Comparison of ENCODE assay signal across 10 mouse cellular contexts in genomic region chr11:32250880-32251763, GRCm38 (mm10). TPM values are rescaled to one million over a fixed set of nuclear protein-coding genes. Genes with fewer than 3 reads are reported as not detected.
DNase-seq lines count a peak whose midpoint lies in the region; ATAC-seq and TF ChIP-seq lines count a peak whose summit lies in the region.
"Had no signal": no experiment of that assay in that cellular context is flagged by ENCODE, and none has a peak within 500 bp of the region (broad histone marks: within the 10 kb centered on the region; RNA-seq: fewer than 3 reads in every experiment).

No protein-coding gene starts in this region.

- no peak overlapping the region for H3K9ac ChIP-seq in forebrain, embryonic 11.5 days (ENCODE audit: low read length)
- H3K9ac ChIP-seq in forebrain, embryonic 14.5 days (ENCODE audit: low read length) = no peak overlapping the region
- H3K9ac ChIP-seq in liver, embryonic 14.5 days (replicated peaks) = peak overlapping the region; percentile 74
- H3K9ac ChIP-seq in stomach, postnatal 0 days (ENCODE audit: low read length) = no peak overlapping the region
- no peak overlapping the region for H3K9ac ChIP-seq in hindbrain, embryonic 13.5 days

- H3K27ac ChIP-seq in forebrain, embryonic 11.5 days (ENCODE audit: low read depth, low read length) = peak overlapping the region; percentile 2; the same call in 1 of the 2 replicates
- H3K27ac ChIP-seq in forebrain, embryonic 14.5 days (ENCODE audit: low read depth, low read length) = no peak overlapping the region
- H3K27ac ChIP-seq in liver, embryonic 14.5 days = peak overlapping the region; percentile 100
- H3K27ac ChIP-seq in stomach, postnatal 0 days (replicated peaks) = no peak overlapping the region
- no peak overlapping the region for H3K27ac ChIP-seq in hindbrain, embryonic 13.5 days
- H3K27ac ChIP-seq: left cerebral cortex, adult 2 months had no signal

- no peaks in the 10 kb centered on the region for H3K27me3 ChIP-seq in forebrain, embryonic 11.5 days (ENCODE audit: control insufficient read depth, insufficient read depth, low read length)
- no peaks in the 10 kb centered on the region for H3K27me3 ChIP-seq in forebrain, embryonic 14.5 days (replicated peaks; ENCODE audit: control insufficient read depth, insufficient read depth, low read length)
- no peaks in the 10 kb centered on the region for H3K27me3 ChIP-seq in liver, embryonic 14.5 days (ENCODE audit: control insufficient read depth, insufficient read depth, low read length)
- H3K27me3 ChIP-seq in stomach, postnatal 0 days (ENCODE audit: control insufficient read depth, insufficient read depth, low read length) = no peaks in the 10 kb centered on the region
- no peaks in the 10 kb centered on the region for H3K27me3 ChIP-seq in hindbrain, embryonic 13.5 days

- H3K4me2 ChIP-seq in forebrain, embryonic 11.5 days (ENCODE audit: low read depth, low read length, severe bottlenecking) = no peak overlapping the region
- no peak overlapping the region for H3K4me2 ChIP-seq in forebrain, embryonic 14.5 days (ENCODE audit: low read length)
- peak overlapping the region; percentile 57 for H3K4me2 ChIP-seq in liver, embryonic 14.5 days (ENCODE audit: low read depth)
- no peak overlapping the region for H3K4me2 ChIP-seq in stomach, postnatal 0 days (replicated peaks; ENCODE audit: low read depth)
- H3K4me2 ChIP-seq in hindbrain, embryonic 13.5 days = no peak overlapping the region

- TF ChIP-seq EP300 in liver, embryonic 14.5 days (IDR thresholded peaks at IDR 0.05; ENCODE audit: low read depth) = peak; percentile 100
- TF ChIP-seq EP300 in stomach, postnatal 0 days (optimal IDR thresholded peaks at IDR 0.05) = no peak

- ATAC-seq in forebrain, embryonic 11.5 days (replicated peaks; ENCODE audit: low FRiP score) = no peak
- no peak for ATAC-seq in forebrain, embryonic 14.5 days
- peak; percentile 99 for ATAC-seq in liver, embryonic 14.5 days (ENCODE audit: insufficient read depth)
- peak; percentile 94 for ATAC-seq in stomach, postnatal 0 days (ENCODE audit: low FRiP score, low TSS enrichment)
- ATAC-seq in hindbrain, embryonic 13.5 days (ENCODE audit: low FRiP score) = no peak

- no peak for DNase-seq in forebrain, embryonic 11.5 days (ENCODE audit: low spot score)
- DNase-seq in forebrain, embryonic 14.5 days (ENCODE audit: low spot score) = no peak
- DNase-seq in spleen, adult 12 weeks (ENCODE audit: low spot score) = peak; percentile 65
- no peak for DNase-seq in spleen, adult 18-20 months
- peak; percentile 97 to 99 (median 98) for DNase-seq in liver, embryonic 14.5 days (ENCODE audit: low read depth in 3 of 3, low spot score in 3 of 3)
- peak; percentile 42 for DNase-seq in stomach, postnatal 0 days (ENCODE audit: low spot score)
- no peak for DNase-seq in right cerebral cortex, postnatal 14 days
- DNase-seq: gastrocnemius, postnatal 36 days had no signal

- H3K36me3 ChIP-seq in forebrain, embryonic 11.5 days (ENCODE audit: control insufficient read depth, insufficient read depth, low read length) = no peaks in the 10 kb centered on the region; the same call in 1 of the 2 replicates
- peaks cover 65% of the 10 kb centered on the region for H3K36me3 ChIP-seq in forebrain, embryonic 14.5 days (ENCODE audit: control insufficient read depth, insufficient read depth, low read length)
- H3K36me3 ChIP-seq in liver, embryonic 14.5 days (replicated peaks; ENCODE audit: control insufficient read depth, insufficient read depth, low read depth) = peaks cover 72% of the 10 kb centered on the region
- peaks cover 8% of the 10 kb centered on the region for H3K36me3 ChIP-seq in stomach, postnatal 0 days (ENCODE audit: control insufficient read depth, insufficient read depth, low read length)
- peaks cover 87% of the 10 kb centered on the region for H3K36me3 ChIP-seq in hindbrain, embryonic 13.5 days

- no peak for TF ChIP-seq CTCF in liver, embryonic 14.5 days (IDR thresholded peaks at IDR 0.05; ENCODE audit: low read depth)
- TF ChIP-seq CTCF in stomach, postnatal 0 days (IDR thresholded peaks at IDR 0.05; ENCODE audit: low read depth) = no peak

- H3K9me3 ChIP-seq in forebrain, embryonic 11.5 days (ENCODE audit: control insufficient read depth, low read length) = no peaks in the 10 kb centered on the region
- no peaks in the 10 kb centered on the region for H3K9me3 ChIP-seq in forebrain, embryonic 14.5 days (replicated peaks; ENCODE audit: control insufficient read depth, low read length)
- H3K9me3 ChIP-seq in liver, embryonic 14.5 days (ENCODE audit: control insufficient read depth, low read length) = no peaks in the 10 kb centered on the region
- no peaks in the 10 kb centered on the region for H3K9me3 ChIP-seq in stomach, postnatal 0 days (ENCODE audit: control insufficient read depth, low read length)
- H3K9me3 ChIP-seq in hindbrain, embryonic 13.5 days = no peaks in the 10 kb centered on the region

- H3K4me1 ChIP-seq in forebrain, embryonic 11.5 days (replicated peaks; ENCODE audit: control insufficient read depth, insufficient read depth, low read length) = no peaks in the 10 kb centered on the region
- no peaks in the 10 kb centered on the region for H3K4me1 ChIP-seq in forebrain, embryonic 14.5 days (ENCODE audit: control insufficient read depth, insufficient read depth, low read length)
- H3K4me1 ChIP-seq in liver, embryonic 14.5 days (replicated peaks; ENCODE audit: control insufficient read depth in 2 of 2, insufficient read depth in 2 of 2, low read length in 1 of 2) = peaks cover 90 to 94% of the 10 kb centered on the region in 2 experiments
- H3K4me1 ChIP-seq in stomach, postnatal 0 days (replicated peaks; ENCODE audit: control insufficient read depth, insufficient read depth) = no peaks in the 10 kb centered on the region; the same call in 1 of the 2 replicates
- no peaks in the 10 kb centered on the region for H3K4me1 ChIP-seq in hindbrain, embryonic 13.5 days (replicated peaks)

- no peak overlapping the region for H3K4me3 ChIP-seq in forebrain, embryonic 11.5 days (ENCODE audit: low read depth, low read length)
- no peak overlapping the region for H3K4me3 ChIP-seq in forebrain, embryonic 14.5 days (ENCODE audit: low read depth, low read length)
- H3K4me3 ChIP-seq in liver, embryonic 14.5 days (ENCODE audit: insufficient read depth in 1 of 2, low read depth in 2 of 2, low read length in 2 of 2) = 0 out of 4 replicates have a peak overlapping the region, but pooled peaks of 1 of the 2 experiments have one; percentile 18
- no peak overlapping the region for H3K4me3 ChIP-seq in stomach, postnatal 0 days (ENCODE audit: low read depth, low read length)
- H3K4me3 ChIP-seq in hindbrain, embryonic 13.5 days = no peak overlapping the region
- H3K4me3 ChIP-seq: left cerebral cortex, adult 2 months had no signal

- 86% methylated on average over 8 of the region's 8 CpGs for WGBS in forebrain, embryonic 11.5 days
- WGBS in forebrain, embryonic 14.5 days = 89% methylated on average over 8 of the region's 8 CpGs
- WGBS in liver, embryonic 14.5 days (ENCODE audit: insufficient replicate concordance) = 44% methylated on average over 8 of the region's 8 CpGs
- WGBS in stomach, postnatal 0 days = 83% methylated on average over 8 of the region's 8 CpGs
- 89% methylated on average over 8 of the region's 8 CpGs for WGBS in hindbrain, embryonic 13.5 days

RNA-seq across cellular contexts. Expression of gene Nprl3, which starts 16.4 kb away (rescaled TPM):
- 41.6 and 44.5 TPM in 2 replicates for polyA plus RNA-seq in forebrain, embryonic 11.5 days (2014; fragmentation: Nextera tagmentation; extraction: Ambion mirVana)
- 27.9 and 28.1 TPM in 2 replicates for polyA plus RNA-seq in forebrain, embryonic 14.5 days (2014; fragmentation: Nextera tagmentation; extraction: Ambion mirVana)
- polyA plus RNA-seq in liver, embryonic 14.5 days (2012; rRNA removed) = 36.8 and 44.5 TPM in 2 replicates
- polyA plus RNA-seq in liver, embryonic 14.5 days (2014; fragmentation: Nextera tagmentation; extraction: Ambion mirVana) = 16.5 and 16.8 TPM in 2 replicates
- 28.0 and 28.2 TPM in 2 replicates for polyA plus RNA-seq in stomach, postnatal 0 days (2015; fragmentation: Nextera tagmentation; extraction: Ambion mirVana)
- 43.5 and 51.8 TPM in 2 replicates for polyA plus RNA-seq in hindbrain, embryonic 13.5 days (2015; fragmentation: Nextera tagmentation; extraction: Ambion mirVana)

RNA-seq across cellular contexts. Expression of gene Mpg, which starts 24.8 kb away (rescaled TPM):
- 27.7 and 28.0 TPM in 2 replicates for polyA plus RNA-seq in forebrain, embryonic 11.5 days (2014; fragmentation: Nextera tagmentation; extraction: Ambion mirVana)
- 31.2 and 32.6 TPM in 2 replicates for polyA plus RNA-seq in forebrain, embryonic 14.5 days (2014; fragmentation: Nextera tagmentation; extraction: Ambion mirVana)
- polyA plus RNA-seq in liver, embryonic 14.5 days (2012; rRNA removed) = 8.1 and 9.9 TPM in 2 replicates
- polyA plus RNA-seq in liver, embryonic 14.5 days (2014; fragmentation: Nextera tagmentation; extraction: Ambion mirVana) = 17.0 and 18.1 TPM in 2 replicates
- 19.9 and 22.1 TPM in 2 replicates for polyA plus RNA-seq in stomach, postnatal 0 days (2015; fragmentation: Nextera tagmentation; extraction: Ambion mirVana)
- 35.6 and 38.7 TPM in 2 replicates for polyA plus RNA-seq in hindbrain, embryonic 13.5 days (2015; fragmentation: Nextera tagmentation; extraction: Ambion mirVana)

RNA-seq across cellular contexts. Expression of gene Hba-x, which starts 25.1 kb away (rescaled TPM):
- 3,449 and 3,516 TPM in 2 replicates for polyA plus RNA-seq in forebrain, embryonic 11.5 days (2014; fragmentation: Nextera tagmentation; extraction: Ambion mirVana)
- polyA plus RNA-seq in forebrain, embryonic 14.5 days (2014; fragmentation: Nextera tagmentation; extraction: Ambion mirVana) = 33.0 and 82.9 TPM in 2 replicates
- polyA plus RNA-seq in liver, embryonic 14.5 days (2012; rRNA removed) = 32.1 and 38.8 TPM in 2 replicates
- 74.9 and 85.3 TPM in 2 replicates for polyA plus RNA-seq in liver, embryonic 14.5 days (2014; fragmentation: Nextera tagmentation; extraction: Ambion mirVana)
- 0.18 TPM in 1 of 2 replicates, not detected in the other for polyA plus RNA-seq in stomach, postnatal 0 days (2015; fragmentation: Nextera tagmentation; extraction: Ambion mirVana)
- polyA plus RNA-seq in hindbrain, embryonic 13.5 days (2015; fragmentation: Nextera tagmentation; extraction: Ambion mirVana) = 392 and 434 TPM in 2 replicates

RNA-seq across cellular contexts. Expression of gene Rhbdf1, which starts 29.0 kb away (rescaled TPM):
- polyA plus RNA-seq in forebrain, embryonic 11.5 days (2014; fragmentation: Nextera tagmentation; extraction: Ambion mirVana) = 20.4 and 21.3 TPM in 2 replicates
- 9.9 and 13.7 TPM in 2 replicates for polyA plus RNA-seq in forebrain, embryonic 14.5 days (2014; fragmentation: Nextera tagmentation; extraction: Ambion mirVana)
- 5.8 and 6.2 TPM in 2 replicates for polyA plus RNA-seq in liver, embryonic 14.5 days (2012; rRNA removed)
- polyA plus RNA-seq in liver, embryonic 14.5 days (2014; fragmentation: Nextera tagmentation; extraction: Ambion mirVana) = 3.0 and 4.4 TPM in 2 replicates
- 35.8 and 38.5 TPM in 2 replicates for polyA plus RNA-seq in stomach, postnatal 0 days (2015; fragmentation: Nextera tagmentation; extraction: Ambion mirVana)
- 21.0 and 24.1 TPM in 2 replicates for polyA plus RNA-seq in hindbrain, embryonic 13.5 days (2015; fragmentation: Nextera tagmentation; extraction: Ambion mirVana)

RNA-seq across cellular contexts. Expression of gene Hba-a1, which starts 32.2 kb away (rescaled TPM):
- 3,025 and 3,069 TPM in 2 replicates for polyA plus RNA-seq in forebrain, embryonic 11.5 days (2014; fragmentation: Nextera tagmentation; extraction: Ambion mirVana)
- polyA plus RNA-seq in forebrain, embryonic 14.5 days (2014; fragmentation: Nextera tagmentation; extraction: Ambion mirVana) = 2,348 and 2,639 TPM in 2 replicates
- 26,041 and 60,430 TPM in 2 replicates for polyA plus RNA-seq in liver, embryonic 14.5 days (2012; rRNA removed)
- 70,707 and 74,513 TPM in 2 replicates for polyA plus RNA-seq in liver, embryonic 14.5 days (2014; fragmentation: Nextera tagmentation; extraction: Ambion mirVana)
- polyA plus RNA-seq in stomach, postnatal 0 days (2015; fragmentation: Nextera tagmentation; extraction: Ambion mirVana) = 317 and 411 TPM in 2 replicates
- 2,436 and 2,656 TPM in 2 replicates for polyA plus RNA-seq in hindbrain, embryonic 13.5 days (2015; fragmentation: Nextera tagmentation; extraction: Ambion mirVana)

Comparison
In these comparisons a context has a peak if more than half of its experiments do, and no peak if none do; other contexts are left out.
1. DNase-seq: peak in spleen, adult 12 weeks (single experiment), liver, embryonic 14.5 days (3 of 3) and stomach, postnatal 0 days (single experiment); none in forebrain, embryonic 11.5 days (single experiment), forebrain, embryonic 14.5 days (single experiment), spleen, adult 18-20 months (0 of 2) and right cerebral cortex, postnatal 14 days (single experiment).
2. H3K27ac ChIP-seq: peak in forebrain, embryonic 11.5 days (single experiment) and liver, embryonic 14.5 days (single experiment); none in forebrain, embryonic 14.5 days (single experiment), stomach, postnatal 0 days (single experiment) and hindbrain, embryonic 13.5 days (single experiment).
3. ATAC-seq: peak in liver, embryonic 14.5 days (single experiment) and stomach, postnatal 0 days (single experiment); none in forebrain, embryonic 11.5 days (single experiment), forebrain, embryonic 14.5 days (single experiment) and hindbrain, embryonic 13.5 days (single experiment).
4. RNA of gene Hba-x, which starts 25.1 kb away (polyA plus RNA-seq): 3,449 to 3,516 TPM in forebrain, embryonic 11.5 days, 392 to 434 TPM in hindbrain, embryonic 13.5 days, 33.0 to 82.9 TPM in forebrain, embryonic 14.5 days and 32.1 to 85.3 TPM in liver, embryonic 14.5 days; 0.18 TPM in stomach, postnatal 0 days; every median in the first group is over 10 times any median in the second.